Mouse (Mus musculus): ENCODE measurements around the gene Snapc5. TPM values are rescaled to one million over a fixed set of nuclear protein-coding genes. Genes with fewer than 3 reads are reported as not detected.
A peak's percentile ranks its signal among the peaks of the same experiment; 100 is the strongest.

Snapc5 gene
- polyA plus RNA-seq, 1 experiment from 2014 or later: 31.1 TPM

GRCm38 (mm10) chr9:64227736-64228135 lies 48.7 kb downstream of the Snapc5 start:
- H3K9me3 ChIP-seq: no peaks in the 10 kb centered on the region
- no peaks in the 10 kb centered on the region for H3K27me3 ChIP-seq
- H3K4me2 ChIP-seq: no peak overlapping the region
- H3K4me3 ChIP-seq: no peak overlapping the region
- no peak overlapping the region for H3K9ac ChIP-seq
- no peak for ATAC-seq (ENCODE audit: insufficient number of reproducible peaks, low FRiP score, low TSS enrichment, low read depth)
- 81% methylated on average over 12 of the region's 12 CpGs for WGBS
- peaks cover 29% of the 10 kb centered on the region for H3K4me1 ChIP-seq
- no peaks in the 10 kb centered on the region for H3K36me3 ChIP-seq
- no peak overlapping the region for H3K27ac ChIP-seq

- peak overlapping the region; percentile 22; the same call in 1 of the 2 replicates for H3K27ac ChIP-seq
- ATAC-seq (ENCODE audit: insufficient number of reproducible peaks, low FRiP score, low TSS enrichment, low read depth): no peak
- peaks cover 37% of the 10 kb centered on the region for H3K4me1 ChIP-seq
- no peaks in the 10 kb centered on the region for H3K27me3 ChIP-seq
- H3K4me3 ChIP-seq: no peak overlapping the region
- no peak overlapping the region for H3K9ac ChIP-seq
- H3K36me3 ChIP-seq: no peaks in the 10 kb centered on the region
- no peak overlapping the region for H3K4me2 ChIP-seq
- H3K9me3 ChIP-seq: no peaks in the 10 kb centered on the region
Observed at GRCm38 (mm10) chr9:64228972-64229371, 49.9 kb downstream of the Snapc5 start.

GRCm38 (mm10) chr9:64231171-64231570 lies 52.1 kb downstream of the Snapc5 start:
- 49% methylated on average over 5 of the region's 5 CpGs for WGBS

GRCm38 (mm10) chr9:64231674-64232073 lies 52.6 kb downstream of the Snapc5 start:
- H3K27ac ChIP-seq: peak overlapping the region; percentile 75
- H3K4me2 ChIP-seq: no peak overlapping the region
- no peaks in the 10 kb centered on the region for H3K27me3 ChIP-seq
- peaks cover 42% of the 10 kb centered on the region for H3K4me1 ChIP-seq
- ATAC-seq (ENCODE audit: insufficient number of reproducible peaks, low FRiP score, low TSS enrichment, low read depth): no peak
- 73% methylated on average over 3 of the region's 3 CpGs for WGBS
- H3K4me3 ChIP-seq: no peak overlapping the region
- no peaks in the 10 kb centered on the region for H3K36me3 ChIP-seq
- H3K9ac ChIP-seq: no peak overlapping the region
- H3K9me3 ChIP-seq: no peaks in the 10 kb centered on the region

More at GRCm38 (mm10) chr9:64231171-64231570, 52.1 kb downstream of the Snapc5 start:
- 0 out of 2 replicates have a peak, but pooled peaks have one; percentile 30 for ATAC-seq (ENCODE audit: insufficient number of reproducible peaks, low FRiP score, low TSS enrichment, low read depth)
- Histone ChIP-seq H3K4me2 (no peak overlapping the region), H3K36me3 (no peaks in the 10 kb centered on the region), H3K27ac (peak overlapping the region; percentile 75), H3K4me3 (no peak overlapping the region), H3K27me3 (no peaks in the 10 kb centered on the region), H3K9ac (no peak overlapping the region), H3K9me3 (no peaks in the 10 kb centered on the region), H3K4me1 (peaks cover 42% of the 10 kb centered on the region)

DNA sequence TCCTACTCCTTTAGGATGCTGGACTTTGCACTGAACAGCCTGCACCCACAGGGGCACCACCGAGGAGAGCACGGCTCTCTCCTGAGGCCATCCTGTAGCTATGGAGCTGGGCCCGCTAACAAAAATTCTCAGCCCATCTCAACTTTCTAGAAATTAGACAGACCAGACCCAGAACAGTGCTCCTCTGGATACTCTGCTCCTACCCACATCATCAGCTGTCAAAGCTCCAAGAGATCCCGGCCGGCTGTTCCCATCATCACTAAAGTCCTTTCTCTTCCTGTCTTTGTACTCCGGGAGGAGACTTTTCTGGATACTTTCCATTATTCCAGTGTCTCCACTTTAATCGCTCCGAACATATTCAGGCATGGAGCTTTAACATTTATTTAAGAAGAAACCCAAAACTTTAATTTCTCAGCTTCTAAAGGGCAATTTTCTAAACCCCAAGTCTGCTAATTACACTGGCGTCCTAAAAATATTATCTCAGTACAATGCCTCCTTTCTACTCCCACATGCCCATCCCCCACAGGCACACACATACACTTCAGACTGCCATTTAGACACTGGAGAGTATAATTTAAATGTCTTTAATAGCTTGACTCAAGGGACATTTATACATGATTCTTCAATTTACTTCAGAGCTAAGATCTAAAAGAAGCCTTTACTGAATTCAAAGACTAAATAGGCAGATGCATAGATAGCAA lies 53.3 kb downstream of the Snapc5 start:
- peaks cover 42% of the 10 kb centered on the region for H3K4me1 ChIP-seq
- H3K27me3 ChIP-seq: no peaks in the 10 kb centered on the region
- ATAC-seq (ENCODE audit: insufficient number of reproducible peaks, low FRiP score, low TSS enrichment, low read depth): no peak
- H3K27ac ChIP-seq: peak overlapping the region; percentile 75
- no peaks in the 10 kb centered on the region for H3K36me3 ChIP-seq
- H3K9ac ChIP-seq: no peak overlapping the region
- WGBS: 56% methylated on average over 9 of the region's 9 CpGs
- no peak overlapping the region for H3K4me2 ChIP-seq
- no peak overlapping the region for H3K4me3 ChIP-seq
- H3K9me3 ChIP-seq: no peaks in the 10 kb centered on the region

Small RNAs within 50 kb of the gene (microRNA-seq; reads per million reads assigned to microRNA genes)
- gene Gm24106: not detected

Other genes starting within 250 kb of the Snapc5 start
- 7.1 and 9.4 TPM in 2 replicates for gene Smad6, start 157.2 kb upstream of the Snapc5 start, polyA plus RNA-seq (2015; fragmentation: Nextera tagmentation; extraction: Ambion mirVana)
- gene Lctl, start 62.1 kb upstream of the Snapc5 start, polyA plus RNA-seq (2015; fragmentation: Nextera tagmentation; extraction: Ambion mirVana): 0.13 TPM in 1 of 2 replicates, not detected in the other
- 17.1 and 17.3 TPM in 2 replicates for gene Zwilch, start 6.2 kb upstream of the Snapc5 start, polyA plus RNA-seq (2015; fragmentation: Nextera tagmentation; extraction: Ambion mirVana)
- gene Rpl4, start 5.9 kb upstream of the Snapc5 start, polyA plus RNA-seq (2015; fragmentation: Nextera tagmentation; extraction: Ambion mirVana): 1,189 and 1,208 TPM in 2 replicates
- gene Uchl4, start 55.9 kb downstream of the Snapc5 start, polyA plus RNA-seq (2015; fragmentation: Nextera tagmentation; extraction: Ambion mirVana): 1.3 and 2.5 TPM in 2 replicates
- 80.6 and 95.9 TPM in 2 replicates for gene Map2k1, start 74.4 kb downstream of the Snapc5 start, polyA plus RNA-seq (2015; fragmentation: Nextera tagmentation; extraction: Ambion mirVana)
- gene Tipin, start 102.3 kb downstream of the Snapc5 start, polyA plus RNA-seq (2015; fragmentation: Nextera tagmentation; extraction: Ambion mirVana): 164 and 174 TPM in 2 replicates
- 16.9 and 19.3 TPM in 2 replicates for gene Dis3l, start 162.0 kb downstream of the Snapc5 start, polyA plus RNA-seq (2015; fragmentation: Nextera tagmentation; extraction: Ambion mirVana)
- 0.83 and 1.3 TPM in 2 replicates for gene Megf11, start 206.4 kb downstream of the Snapc5 start, polyA plus RNA-seq (2015; fragmentation: Nextera tagmentation; extraction: Ambion mirVana)